Mouse (Mus musculus) liver, embryonic 16.5 days (tissue): ENCODE results near the gene Tnnc2. TPM values are rescaled to one million over a fixed set of nuclear protein-coding genes. Genes with fewer than 3 reads are reported as not detected.
A peak's percentile ranks its signal among the peaks of the same experiment; 100 is the strongest.

Experiments used
- ATAC-seq: fragments of 200-750 bp; cut with Nextera tagmentation; 2 replicates; pipeline ENCODE4 v1.8.0; 2017; ENCODE audit warnings: low read depth, mild to moderate bottlenecking, moderate number of reproducible peaks, moderate library complexity
- H3K27ac ChIP-seq: fragments of 300-500 bp; sonication (generic); 2 replicates; pipeline ENCODE4 v1.5.1; 2014; ENCODE audit warnings: mild to moderate bottlenecking, low read length
- H3K27me3 ChIP-seq: fragments of 300-500 bp; sonication (generic); 2 replicates; pipeline ENCODE4 v1.6.1; 2014; ENCODE audit warnings: low read depth, low read length, mixed read lengths; ENCODE audit not compliant: control insufficient read depth, insufficient read depth
- H3K36me3 ChIP-seq: fragments of 300-500 bp; sonication (generic); 2 replicates; pipeline ENCODE4 v1.6.1; 2014; ENCODE audit warnings: mild to moderate bottlenecking; ENCODE audit not compliant: control insufficient read depth, insufficient read depth
- H3K4me1 ChIP-seq: fragments of 300-500 bp; sonication (generic); 2 replicates; pipeline ENCODE4 v1.6.1; 2014; ENCODE audit warnings: low read depth, low read length, mixed read lengths; ENCODE audit not compliant: control insufficient read depth
- H3K4me2 ChIP-seq: fragments of 300-500 bp; sonication (generic); 2 replicates; pipeline ENCODE4 v1.6.1; 2014; ENCODE audit warnings: low read depth, low read length, mixed read lengths
- H3K4me3 ChIP-seq: fragments of 300-500 bp; sonication (generic); 2 replicates; pipeline ENCODE4 v1.5.1; 2014; ENCODE audit warnings: low read depth, mild to moderate bottlenecking, low read length
- H3K9ac ChIP-seq: fragments of 300-500 bp; sonication (generic); 2 replicates; pipeline ENCODE4 v1.6.1; 2014; ENCODE audit warnings: low read depth, low read length
- H3K9me3 ChIP-seq: fragments of 300-500 bp; sonication (generic); replicated peaks from 2 replicates; pipeline ENCODE4 v1.6.1; 2016; ENCODE audit warnings: low read length; ENCODE audit not compliant: control insufficient read depth
- WGBS: fragments of 180-500 bp; shearing (Covaris S2); extraction: QIAGEN DNeasy Blood & Tissue Kit; methylation state at CpG from one replicate; pipeline ENCODE4 v1.1.7; 2014; ENCODE audit not compliant: insufficient replicate concordance; 5-methylcytosine and 5-hydroxymethylcytosine counted together
- polyA plus RNA-seq: library from polyadenylated mRNA; unstranded; fragments of >200 nt; fragmentation: Nextera tagmentation; extraction: Ambion mirVana; gene quantifications from 2 replicates; pipeline ENCODE4 v1.2.1, GENCODE M21; 2015

Gene Tnnc2
- polyA plus RNA-seq, 1 experiment from 2014 or later: 67.5 TPM

- H3K4me1 ChIP-seq: peaks cover 41% of the 10 kb centered on the region
These were observed 8.6 kb downstream of the Tnnc2 start for GRCm38 (mm10) chr2:164771123-164771522.

DNA sequence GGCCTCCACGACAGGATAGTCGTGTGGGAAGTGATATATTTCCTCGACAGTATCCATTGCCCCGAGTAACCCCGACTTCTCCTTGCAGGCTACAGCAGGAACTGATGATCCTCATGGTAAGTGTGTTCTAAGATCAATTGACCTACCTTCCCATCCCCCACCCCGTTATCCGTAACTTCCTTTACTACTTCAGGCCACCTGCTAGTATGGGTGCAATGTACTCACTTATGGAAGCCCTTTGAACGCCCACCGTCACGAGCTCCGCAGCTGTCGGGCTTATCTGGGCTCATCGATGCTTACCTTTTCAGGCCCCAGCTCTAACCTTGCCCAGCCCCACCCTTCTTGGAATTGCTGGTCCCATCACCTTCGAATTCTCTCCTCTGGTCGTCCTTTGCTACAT, 9.5 kb downstream of the Tnnc2 start:
- WGBS: 2% methylated on average over 15 of the region's 15 CpGs
- peak overlapping the region; percentile 80 for H3K4me2 ChIP-seq
- H3K9me3 ChIP-seq: no peaks in the 10 kb centered on the region
- peak overlapping the region; percentile 79 for H3K27ac ChIP-seq
- H3K36me3 ChIP-seq: peaks cover 59% of the 10 kb centered on the region
- H3K27me3 ChIP-seq: no peaks in the 10 kb centered on the region
- H3K4me1 ChIP-seq: peaks cover 41% of the 10 kb centered on the region
- H3K9ac ChIP-seq: peak overlapping the region; percentile 78
- no peak for ATAC-seq
- H3K4me3 ChIP-seq: peak overlapping the region; percentile 69

More at GRCm38 (mm10) chr2:164771123-164771522, 8.6 kb downstream of the Tnnc2 start:
- Histone ChIP-seq H3K27ac (peak overlapping the region; percentile 79), H3K4me3 (peak overlapping the region; percentile 69), H3K9me3 (no peaks in the 10 kb centered on the region), H3K27me3 (no peaks in the 10 kb centered on the region), H3K36me3 (peaks cover 50% of the 10 kb centered on the region), H3K9ac (peak overlapping the region; percentile 78), H3K4me2 (peak overlapping the region; percentile 80)
- 53% methylated on average over 8 of the region's 8 CpGs for WGBS
- no peak for ATAC-seq

DNA sequence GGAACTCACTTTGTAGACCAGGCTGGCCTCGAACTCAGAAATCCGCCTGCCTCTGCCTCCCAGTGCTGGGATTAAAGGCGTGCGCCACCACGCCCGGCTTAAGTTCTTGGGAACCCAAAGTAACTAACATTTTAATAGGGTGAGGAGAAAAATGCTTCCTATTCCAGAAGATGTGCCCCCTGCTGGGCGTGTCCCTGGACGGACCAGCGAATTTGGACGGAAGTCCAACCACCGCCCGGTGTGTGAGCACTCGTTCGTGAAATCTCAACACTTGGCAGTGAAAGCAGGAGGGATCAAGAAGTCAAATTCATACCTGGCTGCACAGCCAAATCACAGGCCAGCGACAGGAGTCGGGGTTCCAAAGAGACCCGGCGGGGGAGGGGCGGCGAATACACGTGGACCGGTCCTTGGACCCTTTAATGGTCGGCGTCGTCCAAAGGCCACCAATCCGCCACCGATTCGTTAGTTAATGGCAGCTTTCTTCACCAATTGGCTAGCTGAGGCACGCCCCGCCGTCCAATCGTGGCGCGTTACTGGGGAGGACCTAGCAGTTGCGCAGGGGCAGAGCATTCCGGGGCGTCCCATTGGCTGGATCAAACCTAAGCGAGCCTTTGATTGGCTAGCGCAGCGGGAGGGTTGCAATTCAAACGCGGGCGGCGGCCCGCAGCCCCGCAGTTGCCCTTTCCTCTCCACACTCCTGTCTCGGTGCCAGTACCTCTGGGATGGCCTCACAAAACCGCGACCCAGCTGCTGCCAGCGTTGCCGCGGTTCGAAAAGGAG, 10.3 kb downstream of the Tnnc2 start, which contains the start of gene Ube2c:
TSS of gene Ube2c (plus strand) at position 641 of the 780 bp plus-strand sequence.
- H3K27me3 ChIP-seq: no peaks in the 10 kb centered on the region
- peak within 1 kb of the TSS; percentile 69 for H3K4me3 ChIP-seq
- H3K4me2 ChIP-seq: peak within 1 kb of the TSS; percentile 80
- peak within 1 kb of the TSS; percentile 78 for H3K9ac ChIP-seq
- peak within 1 kb of the TSS; percentile 92 for H3K27ac ChIP-seq
- 1% methylated on average over 53 of the region's 53 CpGs for WGBS
- H3K4me1 ChIP-seq: peaks cover 41% of the 10 kb centered on the region
- ATAC-seq: peak; percentile 95
- no peaks in the 10 kb centered on the region for H3K9me3 ChIP-seq
- H3K36me3 ChIP-seq: peaks cover 66% of the 10 kb centered on the region

DNA sequence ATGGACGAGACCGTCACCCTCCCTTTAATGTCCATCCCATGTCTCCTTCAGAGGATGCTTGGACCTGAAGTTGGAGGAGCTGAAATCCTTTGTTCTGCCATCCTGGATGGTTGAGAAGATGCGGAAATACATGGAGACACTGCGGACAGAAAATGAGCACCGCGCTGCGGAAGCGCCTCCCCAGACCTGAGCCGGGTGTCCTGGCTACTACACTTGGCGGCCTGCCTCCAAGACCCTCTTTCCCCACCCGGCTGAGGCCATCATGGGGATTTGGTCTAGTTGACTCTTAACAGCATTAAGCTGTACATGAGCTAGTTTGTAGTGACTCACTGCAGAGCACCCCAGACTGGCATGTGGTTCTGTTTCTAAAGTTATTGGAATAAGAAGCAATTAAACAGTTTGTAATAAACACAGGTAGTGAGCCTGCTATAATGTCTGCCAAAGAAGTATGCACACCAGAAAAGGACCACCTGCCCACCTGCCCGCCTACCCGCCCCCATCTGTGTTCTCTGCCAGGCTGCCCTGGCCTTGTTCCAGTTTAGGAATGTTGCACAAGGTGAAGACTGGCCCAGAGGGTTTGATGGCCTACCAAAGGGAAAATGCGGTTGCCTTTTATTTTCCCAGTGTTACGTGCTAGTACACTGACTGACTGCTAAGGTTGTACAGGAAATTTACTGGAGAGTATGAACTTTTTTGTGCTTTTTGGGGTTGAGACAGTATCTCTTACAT, 11.8 kb downstream of the Tnnc2 start:
- H3K4me3 ChIP-seq: peak overlapping the region; percentile 27
- H3K9ac ChIP-seq: no peak overlapping the region; the same call in 1 of the 2 replicates
- 89% methylated on average over 15 of the region's 15 CpGs for WGBS
- no peaks in the 10 kb centered on the region for H3K9me3 ChIP-seq
- no peaks in the 10 kb centered on the region for H3K27me3 ChIP-seq
- H3K27ac ChIP-seq: peak overlapping the region; percentile 36
- H3K4me1 ChIP-seq: peaks cover 37% of the 10 kb centered on the region
- ATAC-seq: no peak
- peaks cover 72% of the 10 kb centered on the region for H3K36me3 ChIP-seq
- peak overlapping the region; percentile 21; the same call in 1 of the 2 replicates for H3K4me2 ChIP-seq

GRCm38 (mm10) chr2:164765841-164766240, 13.9 kb downstream of the Tnnc2 start:
- no peak overlapping the region for H3K27ac ChIP-seq
- H3K36me3 ChIP-seq: peaks cover 69% of the 10 kb centered on the region

DNA sequence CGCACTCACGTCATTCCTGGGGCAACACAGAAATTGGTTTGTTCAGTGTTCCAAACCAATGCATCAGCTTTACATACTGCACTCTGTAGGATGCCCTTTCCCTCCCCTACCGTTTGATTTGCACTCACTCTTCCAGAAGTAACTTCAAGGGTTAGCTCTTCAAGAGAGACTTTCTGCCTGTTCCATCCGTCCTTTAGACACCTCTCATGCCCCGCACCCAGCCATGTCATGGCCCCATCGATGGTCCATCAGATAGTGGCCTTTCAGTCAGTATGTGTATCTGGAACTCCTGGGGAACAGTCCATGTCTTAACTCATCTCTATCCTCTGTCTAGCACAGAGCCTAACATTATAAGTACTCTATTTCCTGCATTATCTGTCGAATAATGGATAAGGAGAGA, 17.2 kb downstream of the Tnnc2 start:
- peak overlapping the region; percentile 64 for H3K9ac ChIP-seq

More at GRCm38 (mm10) chr2:164765841-164766240, 13.9 kb downstream of the Tnnc2 start:
- no peak for ATAC-seq
- H3K9me3 ChIP-seq: no peaks in the 10 kb centered on the region
- no peak overlapping the region for H3K4me3 ChIP-seq
- H3K27me3 ChIP-seq: no peaks in the 10 kb centered on the region
- no peak overlapping the region for H3K4me2 ChIP-seq
- no peak overlapping the region for H3K9ac ChIP-seq
- WGBS: 81% methylated on average over 3 of the region's 3 CpGs
- H3K4me1 ChIP-seq: peaks cover 39% of the 10 kb centered on the region

DNA sequence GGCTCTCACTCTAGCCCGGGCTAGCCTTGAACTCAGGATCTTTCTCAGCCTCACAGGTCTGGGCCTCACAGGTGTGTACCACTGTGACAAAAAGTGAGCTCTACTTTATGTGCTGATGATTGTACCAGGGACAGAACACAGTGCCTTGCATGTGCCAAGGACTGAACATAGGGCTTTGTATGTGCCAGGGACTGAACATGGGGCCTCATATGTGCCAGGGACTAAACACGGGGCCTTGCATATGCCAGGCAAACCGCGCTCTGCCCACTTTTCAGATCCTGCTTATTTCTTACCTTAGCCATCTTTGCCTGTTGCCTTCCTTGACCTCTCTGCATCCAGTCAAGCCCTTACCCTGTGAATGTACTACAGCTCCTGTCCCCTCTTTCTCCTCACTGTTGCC, 17.8 kb downstream of the Tnnc2 start:
- peaks cover 68% of the 10 kb centered on the region for H3K36me3 ChIP-seq
- peak overlapping the region; percentile 46 for H3K4me2 ChIP-seq
- H3K9me3 ChIP-seq: no peaks in the 10 kb centered on the region
- peak overlapping the region; percentile 7; the same call in 1 of the 2 replicates for H3K4me3 ChIP-seq
- WGBS: 87% methylated on average over 4 of the region's 4 CpGs
- peaks cover 61% of the 10 kb centered on the region for H3K4me1 ChIP-seq
- H3K27me3 ChIP-seq: no peaks in the 10 kb centered on the region
- peak overlapping the region; percentile 93 for H3K27ac ChIP-seq
- peak overlapping the region; percentile 64 for H3K9ac ChIP-seq
- no peak for ATAC-seq

More for the DNA sequence above, 17.2 kb downstream of the Tnnc2 start:
- ATAC-seq: no peak
- Histone ChIP-seq H3K36me3 (peaks cover 69% of the 10 kb centered on the region), H3K27ac (peak overlapping the region; percentile 93), H3K27me3 (no peaks in the 10 kb centered on the region), H3K4me1 (peaks cover 58% of the 10 kb centered on the region), H3K4me3 (no peak overlapping the region), H3K4me2 (peak overlapping the region; percentile 46; the same call in 1 of the 2 replicates), H3K9me3 (no peaks in the 10 kb centered on the region)
- WGBS: 78% methylated on average over 7 of the region's 7 CpGs

GRCm38 (mm10) chr2:164761502-164761901, 18.3 kb downstream of the Tnnc2 start:
- peaks cover 69% of the 10 kb centered on the region for H3K36me3 ChIP-seq

More at GRCm38 (mm10) chr2:164761502-164761901, 18.3 kb downstream of the Tnnc2 start:
- Histone ChIP-seq H3K4me1 (peaks cover 61% of the 10 kb centered on the region), H3K4me3 (peak overlapping the region; percentile 7; the same call in 1 of the 2 replicates), H3K27me3 (no peaks in the 10 kb centered on the region), H3K27ac (peak overlapping the region; percentile 93), H3K9ac (peak overlapping the region; percentile 64), H3K4me2 (peak overlapping the region; percentile 46), H3K9me3 (no peaks in the 10 kb centered on the region)
- peak; percentile 93 for ATAC-seq
- WGBS: 50% methylated on average over 2 of the region's 2 CpGs
